28 mouse cellular contexts compared by ENCODE assay signal in the genomic region with DNA sequence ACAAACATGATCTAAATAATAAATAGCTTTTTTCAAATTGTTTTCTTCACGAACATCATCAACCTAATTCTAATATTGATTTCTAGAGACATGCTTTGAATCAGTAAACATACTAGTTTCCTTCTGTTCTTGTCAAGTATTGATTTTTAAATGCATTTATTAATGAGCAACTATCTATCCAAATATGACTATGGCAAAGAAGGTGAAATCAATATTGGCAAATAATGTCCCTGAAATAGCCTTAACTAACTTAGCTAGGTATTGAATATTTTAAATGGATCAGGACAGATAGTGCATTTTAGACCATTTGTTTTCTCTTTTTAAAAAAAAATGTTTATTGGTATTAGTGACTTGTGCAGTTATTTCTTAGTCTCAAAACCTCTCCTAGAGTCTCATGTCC.
"Had no signal": no experiment of that assay in that cellular context is flagged by ENCODE, and none has a peak within 500 bp of the region (broad histone marks: within the 10 kb centered on the region; RNA-seq: fewer than 3 reads in every experiment).

No protein-coding gene starts in this region.

- H3K27me3 ChIP-seq: embryonic facial prominence, embryonic 12.5 days; embryonic facial prominence, embryonic 13.5 days; embryonic facial prominence, embryonic 15.5 days; forebrain, embryonic 12.5 days; forebrain, embryonic 13.5 days; forebrain, embryonic 15.5 days had no signal

- H3K4me1 ChIP-seq: embryonic facial prominence, embryonic 10.5 days; embryonic facial prominence, embryonic 12.5 days; embryonic facial prominence, embryonic 13.5 days; embryonic facial prominence, embryonic 15.5 days; forebrain, embryonic 10.5 days; forebrain, embryonic 12.5 days; forebrain, embryonic 13.5 days; forebrain, embryonic 15.5 days had no signal

- H3K9me3 ChIP-seq: embryonic facial prominence, embryonic 10.5 days; embryonic facial prominence, embryonic 12.5 days; embryonic facial prominence, embryonic 13.5 days; embryonic facial prominence, embryonic 15.5 days; forebrain, embryonic 10.5 days; forebrain, embryonic 12.5 days; forebrain, embryonic 13.5 days; forebrain, embryonic 15.5 days had no signal

- DNase-seq: cerebellum, adult 8-10 months; cerebellum, adult 9-10 months; cerebellum, adult 9-11 months; cerebellum, postnatal 10 days; cerebellum, postnatal 14 days; cerebellum, postnatal 25 days; cerebellum, postnatal 36 days; embryo, embryonic 11 days; forebrain, postnatal 0 days; gastrocnemius, adult 2 months; gastrocnemius, postnatal 10 days; gastrocnemius, postnatal 14 days; gastrocnemius, postnatal 25 days; gastrocnemius, postnatal 36 days; heart, adult 11 months; heart, adult 18-20 months; heart, adult 2 months had no signal

- ATAC-seq: forebrain, embryonic 13.5 days; forebrain, embryonic 14.5 days; forebrain, embryonic 15.5 days; forebrain, embryonic 16.5 days; forebrain, postnatal 0 days had no signal

- H3K4me3 ChIP-seq: embryonic facial prominence, embryonic 10.5 days; embryonic facial prominence, embryonic 12.5 days; embryonic facial prominence, embryonic 13.5 days; embryonic facial prominence, embryonic 15.5 days; erythroblast, embryonic 14.5 days; forebrain, embryonic 10.5 days; forebrain, embryonic 12.5 days; forebrain, embryonic 13.5 days; forebrain, embryonic 15.5 days; gastrocnemius, adult 2 months; heart, adult 2 months had no signal

- H3K27ac ChIP-seq: embryonic facial prominence, embryonic 10.5 days; embryonic facial prominence, embryonic 12.5 days; embryonic facial prominence, embryonic 13.5 days; embryonic facial prominence, embryonic 15.5 days; forebrain, embryonic 10.5 days; forebrain, embryonic 12.5 days; forebrain, embryonic 13.5 days; forebrain, embryonic 15.5 days; gastrocnemius, adult 2 months; heart, adult 2 months had no signal

- H3K4me2 ChIP-seq: embryonic facial prominence, embryonic 12.5 days; embryonic facial prominence, embryonic 13.5 days; embryonic facial prominence, embryonic 15.5 days; forebrain, embryonic 12.5 days; forebrain, embryonic 13.5 days; forebrain, embryonic 15.5 days had no signal

- H3K9ac ChIP-seq: embryonic facial prominence, embryonic 12.5 days; embryonic facial prominence, embryonic 13.5 days; embryonic facial prominence, embryonic 15.5 days; forebrain, embryonic 12.5 days; forebrain, embryonic 13.5 days; forebrain, embryonic 15.5 days; forebrain, postnatal 0 days had no signal

- H3K36me3 ChIP-seq: embryonic facial prominence, embryonic 10.5 days; embryonic facial prominence, embryonic 12.5 days; embryonic facial prominence, embryonic 13.5 days; embryonic facial prominence, embryonic 15.5 days; forebrain, embryonic 10.5 days; forebrain, embryonic 12.5 days; forebrain, embryonic 15.5 days had no signal
